Mouse (Mus musculus) cerebellum, adult 11 months (tissue): Measurements from ENCODE around the gene Gm281.
"Not testable (repeated sequence)": the region's sequence is repeated elsewhere in the genome, so short reads cannot be mapped to it uniquely, and the experiment has no call there.

Source experiments
- DNase-seq: peaks from one replicate; pipeline ENCODE4 v3.0.0; 2022

The Gm281 gene

GRCm38 (mm10) chr14:13914387-13915082 is at the start of gene Gm281:
Gm281 (minus strand) TSS chr14:13914478.
- DNase-seq: no peak

- DNase-seq: no peak
Measured at GRCm38 (mm10) chr14:13963527-13963926, 49.2 kb upstream of the Gm281 start.

- no peak for DNase-seq
Measured at GRCm38 (mm10) chr14:13962476-13962875, 48.2 kb upstream of the Gm281 start.

- peak; percentile 58 for DNase-seq
Measured at GRCm38 (mm10) chr14:13961401-13962112, 47.3 kb upstream of the Gm281 start, which contains the start of the genes Atxn7 and Thoc7. Atxn7 (plus strand) TSS chr14:13961440. Thoc7 (minus strand) TSS chr14:13961852.

- DNase-seq: peak; percentile 65
Measured at GRCm38 (mm10) chr14:13960482-13961325, 46.4 kb upstream of the Gm281 start.

- DNase-seq: peak; percentile 17
Measured at GRCm38 (mm10) chr14:13960079-13960478, 45.8 kb upstream of the Gm281 start.

GRCm38 (mm10) chr14:13952151-13952550 is 37.9 kb upstream of the Gm281 start:
- not testable (repeated sequence) for DNase-seq

- DNase-seq: no peak
Measured at GRCm38 (mm10) chr14:13950401-13950800, 36.1 kb upstream of the Gm281 start.

- no peak for DNase-seq
Measured at GRCm38 (mm10) chr14:13948345-13948744, 34.1 kb upstream of the Gm281 start.

- DNase-seq: no peak
Measured at GRCm38 (mm10) chr14:13944686-13945085, 30.4 kb upstream of the Gm281 start.

- no peak for DNase-seq
Measured at GRCm38 (mm10) chr14:13934052-13934371, 19.7 kb upstream of the Gm281 start.

- DNase-seq: no peak
Measured at GRCm38 (mm10) chr14:13933290-13934051, 19.2 kb upstream of the Gm281 start.

- peak; percentile 31 for DNase-seq
Measured at GRCm38 (mm10) chr14:13917630-13918029, 3.4 kb upstream of the Gm281 start.

- DNase-seq: no peak
Measured at GRCm38 (mm10) chr14:13917208-13917607, 2.9 kb upstream of the Gm281 start.

- DNase-seq: no peak
Measured at GRCm38 (mm10) chr14:13915207-13915606, 929 bp upstream of the Gm281 start.

- DNase-seq: no peak
Measured at GRCm38 (mm10) chr14:13910148-13910547, 4.1 kb downstream of the Gm281 start.

- no peak for DNase-seq
Measured at GRCm38 (mm10) chr14:13907145-13907544, 7.1 kb downstream of the Gm281 start.

GRCm38 (mm10) chr14:13906461-13906860 is 7.8 kb downstream of the Gm281 start:
- no peak for DNase-seq

- peak; percentile 30 for DNase-seq
Measured at GRCm38 (mm10) chr14:13901611-13902067, 12.6 kb downstream of the Gm281 start.

GRCm38 (mm10) chr14:13895198-13895597 is 19.1 kb downstream of the Gm281 start:
- no peak for DNase-seq

- DNase-seq: no peak
Measured at GRCm38 (mm10) chr14:13893748-13894147, 20.5 kb downstream of the Gm281 start.

GRCm38 (mm10) chr14:13861416-13861815 is 52.9 kb downstream of the Gm281 start:
- no peak for DNase-seq
